Mouse (Mus musculus) hindbrain, postnatal 0 days (tissue): ENCODE data around the gene Cage1. TPM values are rescaled to one million over a fixed set of nuclear protein-coding genes. Genes with fewer than 3 reads are reported as not detected.

Experiments used
- ATAC-seq: fragments of 200-750 bp; cut with Nextera tagmentation; 2 replicates; pipeline ENCODE4 v1.8.0; 2017; ENCODE audit warnings: mild to moderate bottlenecking, moderate TSS enrichment, moderate library complexity
- DNase-seq: peaks from one replicate; pipeline ENCODE4 v3.0.0-alpha.2; 2015; ENCODE audit warnings: low spot score
- H3K27ac ChIP-seq: fragments of 300-500 bp; sonication (generic); 2 replicates; pipeline ENCODE4 v1.5.1; 2014; ENCODE audit warnings: mild to moderate bottlenecking
- H3K27me3 ChIP-seq: fragments of 300-500 bp; sonication (generic); 2 replicates; pipeline ENCODE4 v1.6.1; 2014; ENCODE audit warnings: low read length, mixed read lengths; ENCODE audit not compliant: insufficient read depth
- H3K36me3 ChIP-seq: fragments of 300-500 bp; sonication (generic); 2 replicates; pipeline ENCODE4 v1.6.1; 2014; ENCODE audit warnings: low read length, mixed read lengths; ENCODE audit not compliant: insufficient read depth
- H3K4me1 ChIP-seq: fragments of 300-500 bp; sonication (generic); 2 replicates; pipeline ENCODE4 v1.6.1; 2014; ENCODE audit warnings: antibody characterized with exemption, low read length, mixed read lengths; ENCODE audit not compliant: insufficient read depth
- H3K4me2 ChIP-seq: fragments of 300-500 bp; sonication (generic); 2 replicates; pipeline ENCODE4 v1.6.1; 2014; ENCODE audit warnings: low read depth, mild to moderate bottlenecking, low read length, moderate library complexity, mixed read lengths
- H3K4me3 ChIP-seq: fragments of 300-500 bp; sonication (generic); 2 replicates; pipeline ENCODE4 v1.5.1; 2014; ENCODE audit warnings: low read length
- H3K9ac ChIP-seq: fragments of 300-500 bp; sonication (generic); replicated peaks from 2 replicates; pipeline ENCODE4 v1.6.1; 2014; ENCODE audit warnings: mild to moderate bottlenecking, low read length, moderate library complexity, mixed read lengths
- H3K9me3 ChIP-seq: fragments of 300-500 bp; sonication (generic); 2 replicates; pipeline ENCODE4 v1.6.1; 2016; ENCODE audit warnings: low read length, mixed read lengths
- CTCF ChIP-seq: IDR thresholded peaks from 2 replicates; pipeline ENCODE4 v1.5.1; 2016; ENCODE audit warnings: antibody characterized with exemption, control low read depth, low read depth
- WGBS: fragments of 180-500 bp; shearing (Covaris S2); extraction: QIAGEN DNeasy Blood & Tissue Kit; methylation state at CpG from one replicate; pipeline ENCODE4 v1.1.7; 2014; 5-methylcytosine and 5-hydroxymethylcytosine counted together
- polyA plus RNA-seq: library from polyadenylated mRNA; unstranded; fragments of >200 nt; fragmentation: Nextera tagmentation; extraction: Ambion mirVana; gene quantifications from 2 replicates; pipeline ENCODE4 v1.2.1, GENCODE M21; 2015
- total RNA-seq: library from RNA; depleted of rRNA; stranded (reverse); fragments of >200 nt; gene quantifications from 2 replicates; pipeline ENCODE4 v1.2.3, GENCODE M21; 2014

The Cage1 gene
- total and polyA plus RNA-seq, 2 experiments from 2014 or later = 2.0 to 3.3 TPM

- ATAC-seq (peak; percentile 57), DNase-seq (no peak)
- Histone ChIP-seq H3K36me3 (peaks cover 18% of the 10 kb centered on the region; the same call in 1 of the 2 replicates), H3K9ac (peak overlapping the region; percentile 92), H3K27ac (peak overlapping the region; percentile 95; the same call in 1 of the 2 replicates), H3K4me1 (no peaks in the 10 kb centered on the region), H3K4me2 (peak overlapping the region; percentile 73), H3K4me3 (peak overlapping the region; percentile 79), H3K9me3 (no peaks in the 10 kb centered on the region), H3K27me3 (no peaks in the 10 kb centered on the region)
- TF ChIP-seq CTCF = no peak
- WGBS = 15% methylated on average over 7 of the region's 7 CpGs
These were observed 42.5 kb downstream of the Cage1 start for GRCm38 (mm10) chr13:37994405-37994749.

DNA sequence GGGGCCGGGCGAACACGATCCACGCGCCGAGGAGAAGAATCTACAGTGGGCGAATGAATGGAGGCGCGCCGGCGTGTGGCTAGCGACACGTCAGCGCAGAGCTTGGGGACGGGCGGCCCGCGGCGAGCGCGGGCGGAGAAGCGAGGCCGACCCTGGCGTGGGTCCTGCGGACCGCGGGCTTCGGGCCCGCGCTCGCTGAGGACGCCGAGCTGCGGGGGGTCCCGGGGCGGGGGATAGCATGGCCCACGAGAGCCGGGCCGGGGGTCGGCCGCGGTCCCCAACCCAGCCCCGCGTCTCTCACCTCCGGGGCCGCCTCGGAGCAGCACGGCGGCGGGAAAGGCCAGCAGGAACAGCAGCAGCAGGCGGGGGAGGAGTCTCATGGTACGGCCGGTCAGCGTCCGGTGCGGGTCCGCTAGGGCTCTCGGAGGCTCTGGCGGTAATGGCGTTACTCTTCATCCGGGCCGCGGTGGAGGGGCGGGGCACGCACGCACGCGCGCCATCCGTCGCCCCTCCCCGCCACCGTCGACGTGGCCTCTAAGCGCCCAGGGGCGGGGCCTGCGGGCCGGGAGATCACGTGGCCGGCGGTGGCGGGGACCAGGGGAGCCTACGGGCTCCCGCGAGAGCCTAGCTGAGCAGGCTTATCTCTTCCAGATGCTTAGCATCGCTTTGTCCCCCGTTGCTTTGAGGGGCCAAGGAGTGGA, 43.0 kb downstream of the Cage1 start, which contains the start of gene Ssr1:
Gene Ssr1 (minus strand): TSS at position 514 of the 701 bp plus-strand sequence.
- WGBS = under 1% methylated on average over 84 of the region's 89 CpGs
- TF ChIP-seq CTCF = no peak

GRCm38 (mm10) chr13:37993376-37993703, 43.5 kb downstream of the Cage1 start:
- no peaks in the 10 kb centered on the region for H3K4me1 ChIP-seq
- peak overlapping the region; percentile 95 for H3K27ac ChIP-seq
- no peaks in the 10 kb centered on the region for H3K27me3 ChIP-seq
- TF ChIP-seq CTCF = no peak
- DNase-seq (no peak), ATAC-seq (no peak)
- peak overlapping the region; percentile 73 for H3K4me2 ChIP-seq
- peak overlapping the region; percentile 92 for H3K9ac ChIP-seq
- H3K36me3 ChIP-seq = peaks cover 22% of the 10 kb centered on the region; the same call in 1 of the 2 replicates
- H3K4me3 ChIP-seq = peak overlapping the region; percentile 79
- WGBS = under 1% methylated on average over 17 of the region's 17 CpGs
- no peaks in the 10 kb centered on the region for H3K9me3 ChIP-seq

More for the DNA sequence above, 43.0 kb downstream of the Cage1 start, which contains the start of gene Ssr1:
- no peaks in the 10 kb centered on the region for H3K9me3 ChIP-seq
- peak within 1 kb of the TSS; percentile 79 for H3K4me3 ChIP-seq
- peak; percentile 99 for ATAC-seq
- H3K4me2 ChIP-seq = peak within 1 kb of the TSS; percentile 73
- no peaks in the 10 kb centered on the region for H3K4me1 ChIP-seq
- H3K27me3 ChIP-seq = no peaks in the 10 kb centered on the region
- DNase-seq = peak; percentile 99
- peak within 1 kb of the TSS; percentile 92 for H3K9ac ChIP-seq
- H3K36me3 ChIP-seq = peaks cover 18% of the 10 kb centered on the region; the same call in 1 of the 2 replicates
- H3K27ac ChIP-seq = peak within 1 kb of the TSS; percentile 95

- ATAC-seq (no peak), DNase-seq (no peak)
- 11% methylated on average over 10 of the region's 10 CpGs for WGBS
These were observed 44.1 kb downstream of the Cage1 start for GRCm38 (mm10) chr13:37992638-37993371.

DNA sequence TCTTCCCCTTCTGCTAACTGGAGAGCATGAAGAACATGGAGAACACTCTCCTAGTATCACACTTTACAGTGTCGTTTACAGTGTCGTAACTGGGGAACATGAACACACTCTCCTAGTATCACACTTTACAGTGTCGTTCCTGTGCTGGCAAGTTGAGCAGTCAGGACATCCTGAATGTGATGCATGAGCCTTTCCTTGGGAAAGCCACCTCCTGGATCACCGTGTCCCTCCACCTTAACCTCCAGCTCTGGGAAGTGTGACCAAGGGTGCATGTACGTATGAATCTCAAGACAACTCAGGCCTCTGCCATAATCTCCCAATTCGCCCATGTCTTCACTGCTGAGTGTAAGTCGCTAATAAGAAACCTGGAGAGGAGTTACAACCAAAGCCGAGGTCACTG, 47.2 kb downstream of the Cage1 start:
- no peak for ATAC-seq
- WGBS = 95% methylated on average over 8 of the region's 8 CpGs
- H3K4me2 ChIP-seq = no peak overlapping the region
- H3K36me3 ChIP-seq = peaks cover 44% of the 10 kb centered on the region
- no peak for DNase-seq
- no peak overlapping the region for H3K27ac ChIP-seq
- H3K9ac ChIP-seq = no peak overlapping the region
- no peak overlapping the region for H3K4me3 ChIP-seq
- H3K9me3 ChIP-seq = no peaks in the 10 kb centered on the region
- TF ChIP-seq CTCF = no peak
- no peaks in the 10 kb centered on the region for H3K4me1 ChIP-seq
- no peaks in the 10 kb centered on the region for H3K27me3 ChIP-seq

More at GRCm38 (mm10) chr13:37992638-37993371, 44.1 kb downstream of the Cage1 start:
- Histone ChIP-seq H3K4me1 (no peaks in the 10 kb centered on the region), H3K36me3 (peaks cover 22% of the 10 kb centered on the region; the same call in 1 of the 2 replicates), H3K27me3 (no peaks in the 10 kb centered on the region), H3K4me2 (peak overlapping the region; percentile 73), H3K27ac (no peak overlapping the region), H3K9ac (peak overlapping the region; percentile 92), H3K4me3 (peak overlapping the region; percentile 79), H3K9me3 (no peaks in the 10 kb centered on the region)
- no peak for TF ChIP-seq CTCF

- 77% methylated on average over 10 of the region's 10 CpGs for WGBS
- ATAC-seq (no peak), DNase-seq (no peak)
- Histone ChIP-seq H3K4me3 (no peak overlapping the region), H3K9ac (no peak overlapping the region), H3K4me1 (no peaks in the 10 kb centered on the region), H3K4me2 (no peak overlapping the region), H3K36me3 (peaks cover 64% of the 10 kb centered on the region), H3K9me3 (no peaks in the 10 kb centered on the region), H3K27me3 (no peaks in the 10 kb centered on the region), H3K27ac (no peak overlapping the region)
- no peak for TF ChIP-seq CTCF
These were observed 50.7 kb downstream of the Cage1 start for GRCm38 (mm10) chr13:37986166-37986565.
